Mouse (Mus musculus) cerebellum, adult 2 months (tissue): ENCODE data around the gene Tmem150b. TPM values are rescaled to one million over a fixed set of nuclear protein-coding genes. Genes with fewer than 3 reads are reported as not detected.

Experiments
- DNase-seq, 2 experiments: peaks; one replicate each; pipeline ENCODE4 v3.0.0; 2021
- H3K27ac ChIP-seq: fragments of 200-500 bp; 2 replicates; pipeline ENCODE4 v1.5.1; 2012; ENCODE audit warnings: low read length, control low read depth, inconsistent platforms; ENCODE audit not compliant: insufficient read depth
- H3K27me3 ChIP-seq: fragments of 200-500 bp; 2 replicates; pipeline ENCODE4 v1.6.1; 2012; ENCODE audit warnings: inconsistent platforms, mild to moderate bottlenecking, low read length, moderate library complexity; ENCODE audit not compliant: control insufficient read depth, insufficient read depth
- H3K4me1 ChIP-seq: fragments of 200-500 bp; 2 replicates; pipeline ENCODE4 v1.6.1; 2011; ENCODE audit warnings: low read length; ENCODE audit not compliant: control insufficient read depth, insufficient read depth
- H3K4me3 ChIP-seq: fragments of 200-500 bp; replicated peaks from 2 replicates; pipeline ENCODE3; 2011; ENCODE audit warnings: mild to moderate bottlenecking, low read depth, low read length, control low read depth; ENCODE audit not compliant: insufficient read depth
- CTCF ChIP-seq: fragments of 200-500 bp; IDR thresholded peaks from 2 replicates; pipeline ENCODE4 v1.5.1; 2011; ENCODE audit warnings: low read depth, mild to moderate bottlenecking, control low read depth, low read length, moderate library complexity, borderline replicate concordance; ENCODE audit not compliant: insufficient read depth
- POLR2A ChIP-seq: fragments of 200-500 bp; IDR thresholded peaks from 2 replicates; pipeline ENCODE4 v1.6.1; 2011; ENCODE audit warnings: low read length, control low read depth, borderline replicate concordance; ENCODE audit not compliant: insufficient read depth
- WGBS: fragments of 180-500 bp; shearing (Covaris S2); methylation state at CpG from one replicate; pipeline ENCODE4 v1.1.7; 2018; 5-methylcytosine and 5-hydroxymethylcytosine counted together
- polyA plus RNA-seq: library from polyadenylated mRNA; depleted of rRNA; stranded (reverse); fragments of >200 nt; gene quantifications from 2 replicates; pipeline ENCODE4 v1.2.3, GENCODE M21; 2012; rRNA removed

The Tmem150b gene
- polyA plus RNA-seq, 1 experiment: not detected

GRCm38 (mm10) chr7:4657521-4658127 lies 67.4 kb downstream of the Tmem150b start:
- TF ChIP-seq CTCF (no peak), POLR2A (no peak)
- Histone ChIP-seq H3K4me1 (peaks cover 2% of the 10 kb centered on the region), H3K4me3 (peak overlapping the region; percentile 66), H3K27ac (no peak overlapping the region; the same call in 1 of the 2 replicates), H3K27me3 (no peaks in the 10 kb centered on the region)
- 2% methylated on average over 9 of the region's 9 CpGs for WGBS
- peak in 1 of 2 experiments; percentile 28 for DNase-seq

Other genes starting within 250 kb of the Tmem150b start
- gene Ppp1r12c, start 223.6 kb downstream of the Tmem150b start, polyA plus RNA-seq: 111 and 120 TPM in 2 replicates
- 2.9 and 6.7 TPM in 2 replicates for gene Tnnt1, start 208.9 kb downstream of the Tmem150b start, polyA plus RNA-seq
- gene Tnni3, start 201.0 kb downstream of the Tmem150b start, polyA plus RNA-seq: 5.4 and 9.5 TPM in 2 replicates
- gene Dnaaf3, start 192.8 kb downstream of the Tmem150b start, polyA plus RNA-seq: 1.1 and 1.4 TPM in 2 replicates
- 16.9 and 19.0 TPM in 2 replicates for gene Syt5, start 177.7 kb downstream of the Tmem150b start, polyA plus RNA-seq
- 1.4 TPM in 2 replicates for gene Ptprh, start 121.2 kb downstream of the Tmem150b start, polyA plus RNA-seq
- gene Tmem86b, start 93.8 kb downstream of the Tmem150b start, polyA plus RNA-seq: 45.2 and 47.9 TPM in 2 replicates
- 130 and 136 TPM in 2 replicates for gene Ppp6r1, start 66.2 kb downstream of the Tmem150b start, polyA plus RNA-seq
- 94.5 and 96.8 TPM in 2 replicates for gene Hspbp1, start 40.2 kb downstream of the Tmem150b start, polyA plus RNA-seq
- gene Brsk1, start 34.6 kb downstream of the Tmem150b start, polyA plus RNA-seq: 177 and 182 TPM in 2 replicates
- gene Kmt5c, start 14.9 kb upstream of the Tmem150b start, polyA plus RNA-seq: 81.5 and 89.6 TPM in 2 replicates
- 41.9 and 44.4 TPM in 2 replicates for gene Cox6b2, start 27.8 kb upstream of the Tmem150b start, polyA plus RNA-seq
- gene Fam71e2, start 46.1 kb upstream of the Tmem150b start, polyA plus RNA-seq: not detected in 2 replicates
- 1.2 TPM in 2 replicates for gene Il11, start 57.6 kb upstream of the Tmem150b start, polyA plus RNA-seq
- gene Tmem190, start 57.7 kb upstream of the Tmem150b start, polyA plus RNA-seq: not detected in 2 replicates
- gene Tmem238, start 64.4 kb upstream of the Tmem150b start, polyA plus RNA-seq: 13.2 and 15.6 TPM in 2 replicates
- gene Rpl28, start 67.6 kb upstream of the Tmem150b start, polyA plus RNA-seq: 268 and 296 TPM in 2 replicates
- gene Ube2s, start 87.3 kb upstream of the Tmem150b start, polyA plus RNA-seq: 179 and 211 TPM in 2 replicates
- 21.0 and 22.7 TPM in 2 replicates for gene Shisa7, start 119.4 kb upstream of the Tmem150b start, polyA plus RNA-seq
- gene Isoc2b, start 145.0 kb upstream of the Tmem150b start, polyA plus RNA-seq: 11.1 and 13.6 TPM in 2 replicates
- gene Isoc2a, start 151.9 kb upstream of the Tmem150b start, polyA plus RNA-seq: 17.4 and 17.7 TPM in 2 replicates
- 0.59 and 0.61 TPM in 2 replicates for gene Gm36210, start 181.3 kb upstream of the Tmem150b start, polyA plus RNA-seq
- 9.8 and 10.4 TPM in 2 replicates for gene Zfp628, start 190.0 kb upstream of the Tmem150b start, polyA plus RNA-seq
- gene Nat14, start 196.8 kb upstream of the Tmem150b start, polyA plus RNA-seq: 33.5 and 37.5 TPM in 2 replicates
- 1.9 TPM in 2 replicates for gene Ssc5d, start 200.5 kb upstream of the Tmem150b start, polyA plus RNA-seq
- gene Sbk2, start 239.2 kb upstream of the Tmem150b start, polyA plus RNA-seq: 0.15 and 0.38 TPM in 2 replicates
- gene Sbk3, start 245.9 kb upstream of the Tmem150b start, polyA plus RNA-seq: 2.6 TPM in 2 replicates